Mouse (Mus musculus): ENCODE measurements around the gene Tomm22.
"Not testable (repeated sequence)": the region's sequence is repeated elsewhere in the genome, so short reads cannot be mapped to it uniquely, and the experiment has no call there.

Gene Tomm22

DNA sequence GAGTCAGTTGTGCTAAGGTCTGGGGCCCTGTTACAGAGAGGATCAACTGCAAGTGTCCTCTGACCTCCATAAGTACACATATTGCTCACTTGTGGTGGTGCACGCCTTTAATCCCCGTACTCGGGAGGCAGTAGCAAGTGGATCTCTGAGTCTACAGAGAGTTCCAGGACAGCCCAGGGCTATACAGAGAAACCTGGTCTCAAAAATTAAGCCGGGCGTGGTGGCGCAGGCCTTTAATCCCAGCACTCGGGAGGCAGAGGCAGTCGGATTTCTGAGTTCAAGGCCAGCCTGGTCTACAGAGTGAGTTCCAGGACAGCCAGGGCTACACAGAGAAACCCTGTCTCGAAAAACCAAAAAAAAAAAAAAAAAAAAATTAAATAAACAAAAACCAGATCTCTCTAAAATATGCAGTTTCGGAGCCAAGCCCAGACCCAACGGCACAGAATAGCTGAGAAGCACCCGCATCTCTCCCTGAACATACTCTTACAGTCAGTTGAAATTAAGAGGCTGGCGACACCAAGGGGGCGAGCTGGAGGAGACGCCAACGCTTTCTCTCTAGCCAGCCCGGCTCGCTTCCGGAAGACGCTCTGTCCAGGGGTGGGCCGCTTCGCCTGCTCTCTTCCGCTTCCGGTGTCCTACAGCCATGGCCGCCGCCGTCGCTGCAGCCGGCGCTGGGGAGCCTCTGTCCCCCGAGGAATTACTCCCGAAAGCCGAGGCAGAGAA is at the start of gene Tomm22:
Gene Tomm22 (plus strand): TSS at position 613 of the 723 bp plus-strand sequence.
- peak; percentile 89 for DNase-seq (ENCODE audit: low spot score)

DNA sequence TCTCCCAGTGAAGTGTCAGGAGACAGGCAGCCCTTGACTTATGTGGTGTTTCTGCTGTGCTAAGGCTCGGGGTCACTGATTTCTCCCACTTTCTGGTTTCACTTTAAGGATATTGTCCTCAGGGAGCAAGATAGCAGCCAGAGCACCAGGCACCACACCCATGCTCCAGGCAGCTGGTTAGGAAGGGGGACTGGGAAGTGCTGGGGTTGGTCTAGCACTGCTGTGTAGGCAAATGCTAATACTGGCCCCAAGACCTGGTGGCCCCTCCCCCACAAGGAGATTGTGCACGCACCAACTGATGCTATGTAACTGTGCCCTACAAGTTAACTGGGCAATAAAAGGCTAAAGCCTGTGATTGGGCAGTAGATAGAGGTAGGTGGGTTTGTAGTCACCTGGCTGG is 40.2 kb upstream of the Tomm22 start:
- DNase-seq (ENCODE audit: low spot score): no peak

DNA sequence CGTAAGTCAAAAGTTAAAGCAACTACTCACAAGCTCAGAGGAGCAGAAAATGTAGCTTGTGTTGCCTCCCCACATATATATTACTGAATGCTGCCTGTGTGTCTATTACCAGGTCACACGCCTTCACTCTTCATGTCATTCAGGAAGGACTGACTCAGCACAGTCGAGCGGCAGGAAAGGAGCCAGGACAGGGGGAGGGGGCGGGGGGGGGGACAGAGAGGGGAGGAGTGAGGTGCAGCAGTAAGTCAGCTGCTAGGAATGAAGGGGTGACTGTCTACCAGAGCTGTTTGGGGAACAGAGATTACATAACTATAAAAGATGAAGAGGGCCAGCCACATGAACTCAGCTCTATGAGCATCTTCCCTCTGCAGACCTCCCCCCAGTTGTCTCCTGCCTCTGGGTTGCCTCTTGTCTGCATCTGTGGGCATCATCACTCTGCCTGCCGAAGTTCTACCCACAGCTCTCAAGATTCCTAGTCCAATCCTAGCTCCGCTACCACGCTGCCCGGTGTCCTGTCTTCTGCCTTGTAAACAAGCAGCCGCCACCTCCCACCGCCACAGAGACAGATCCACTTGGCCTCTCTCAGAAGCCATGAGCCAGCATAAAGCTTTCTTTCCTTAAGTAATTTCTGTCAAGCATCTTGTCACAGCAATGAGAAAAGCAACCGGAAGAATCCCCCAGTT is 29.4 kb upstream of the Tomm22 start:
- DNase-seq (ENCODE audit: low spot score): no peak

DNA sequence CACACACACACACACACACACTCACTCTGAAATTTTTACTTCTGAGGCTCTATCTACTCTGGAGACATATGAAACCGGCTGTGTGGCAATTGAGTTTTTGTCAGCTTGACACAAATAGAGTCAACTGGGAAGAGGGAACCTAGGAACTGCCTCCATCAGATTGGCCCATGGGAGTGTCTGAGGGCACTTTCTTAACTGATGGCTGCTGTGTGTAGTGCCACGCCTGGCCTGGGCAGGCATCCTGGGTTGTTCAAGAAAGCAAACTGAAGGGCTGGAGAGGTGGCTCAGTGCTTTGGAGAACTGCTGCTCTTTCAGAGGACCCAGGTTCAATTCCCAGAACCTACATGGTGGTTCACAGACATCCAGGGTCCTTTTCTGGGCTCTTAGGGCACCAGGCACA is 25.2 kb upstream of the Tomm22 start:
- no peak for DNase-seq (ENCODE audit: low spot score)

DNA sequence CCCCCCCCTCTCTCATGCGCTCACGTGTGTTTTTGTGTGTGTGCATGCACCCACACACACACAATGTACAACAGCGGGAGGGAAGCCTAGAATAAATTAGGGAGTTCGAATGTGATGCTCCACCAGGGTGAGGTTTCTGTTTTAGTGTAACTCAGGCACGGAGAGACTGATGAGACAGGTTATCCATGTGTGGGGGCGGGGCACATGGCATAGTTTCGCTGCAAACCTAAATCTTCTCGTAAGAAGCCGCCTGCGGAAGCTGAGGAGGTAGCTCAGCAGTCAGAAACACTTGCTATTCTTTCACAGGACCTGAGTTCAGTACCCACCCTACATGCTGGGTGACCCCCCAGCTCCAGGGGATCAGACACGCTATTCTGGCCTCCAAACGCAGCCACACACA is 22.5 kb upstream of the Tomm22 start:
- no peak for DNase-seq (ENCODE audit: low spot score)

DNA sequence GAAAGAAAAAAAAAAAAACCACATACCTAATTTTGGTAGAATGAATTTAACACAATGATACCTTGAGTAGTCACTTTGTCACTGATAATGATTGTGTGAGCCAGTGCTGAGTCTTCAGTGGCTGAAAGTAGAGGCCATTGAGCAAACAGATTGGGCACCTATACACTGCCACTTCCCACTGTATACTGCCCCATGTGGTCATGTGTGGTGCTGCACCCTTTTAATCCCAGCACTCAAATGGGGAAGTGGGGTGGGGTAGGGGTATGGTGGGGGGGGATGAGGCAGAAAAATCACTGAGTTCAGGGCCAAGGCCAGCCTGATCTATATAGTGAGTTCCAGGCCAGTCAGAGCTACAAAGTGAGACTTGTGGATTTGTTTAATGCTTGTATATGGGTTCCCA is 20.1 kb upstream of the Tomm22 start:
- no peak for DNase-seq (ENCODE audit: low spot score)

DNA sequence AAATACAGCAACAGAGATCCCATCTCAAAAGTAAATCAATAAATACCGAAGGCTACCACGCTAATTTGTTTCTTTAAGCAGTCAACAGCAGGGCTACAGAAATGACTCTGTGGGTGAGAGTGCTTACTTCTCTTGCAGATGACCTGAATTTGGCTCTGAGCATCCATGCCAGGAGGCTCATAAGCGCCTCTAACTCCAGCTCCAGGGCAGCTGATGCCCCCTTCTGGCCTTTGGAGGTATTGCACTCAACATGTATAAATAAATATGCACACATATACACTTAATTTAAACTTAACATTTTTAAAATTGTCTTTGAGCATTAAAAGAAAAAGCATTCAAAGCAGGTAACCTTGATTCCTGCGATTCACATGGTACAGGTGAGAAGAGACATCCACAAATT is 19.2 kb upstream of the Tomm22 start:
- no peak for DNase-seq (ENCODE audit: low spot score)

DNA sequence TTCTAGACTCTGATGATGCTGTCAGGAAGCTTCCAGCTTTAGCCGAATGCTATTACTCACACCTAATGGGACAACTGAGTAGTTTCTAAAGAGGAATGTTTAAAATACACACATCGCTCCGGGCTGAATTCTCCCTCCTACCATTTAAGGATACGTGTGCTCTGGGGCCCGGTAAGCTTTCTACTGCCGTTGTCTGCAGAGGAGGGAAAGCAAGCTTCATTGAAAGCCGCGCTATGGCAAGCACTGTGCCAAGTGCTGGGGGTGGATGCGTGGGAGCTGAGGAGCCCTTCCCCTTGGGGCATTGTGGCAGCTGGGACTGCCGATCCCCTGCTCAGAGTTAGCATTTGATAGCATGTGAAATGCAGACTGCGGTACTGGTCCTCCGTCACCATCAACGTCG is 14.2 kb upstream of the Tomm22 start:
- DNase-seq (ENCODE audit: low spot score): no peak

DNA sequence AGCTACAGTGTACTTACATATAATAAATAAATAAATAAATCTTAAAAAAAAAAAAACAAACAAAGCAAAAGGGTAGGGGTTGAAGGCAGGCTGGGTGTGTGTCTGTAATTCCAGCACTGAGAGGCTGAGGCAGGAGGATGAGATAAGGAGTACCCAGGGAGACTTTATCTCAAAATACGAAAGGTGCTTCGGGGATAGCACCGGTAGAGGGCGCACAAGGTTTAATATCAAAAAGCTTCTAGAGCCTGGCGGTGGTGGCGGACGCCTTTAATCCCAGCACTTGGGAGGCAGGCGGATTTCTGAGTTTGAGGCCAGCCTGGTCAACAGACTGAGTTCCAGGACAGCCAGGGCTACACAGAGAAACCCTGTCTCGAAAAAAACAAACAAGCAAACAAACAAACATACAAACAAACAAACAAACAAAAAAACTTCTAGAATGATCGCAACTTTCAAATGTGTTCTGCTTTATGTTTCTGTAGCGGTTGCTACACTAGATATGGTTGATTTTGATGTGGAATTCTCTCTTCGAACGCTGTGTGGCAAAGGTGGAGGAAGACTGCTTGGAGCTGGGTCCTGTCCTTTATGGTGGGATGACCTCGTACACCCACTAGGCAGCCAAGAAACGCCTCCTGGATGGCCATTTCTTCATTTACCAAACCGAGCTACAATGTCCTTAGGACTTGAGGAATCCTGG is 12.7 kb upstream of the Tomm22 start:
- peak; percentile 77 for DNase-seq (ENCODE audit: low spot score)

DNA sequence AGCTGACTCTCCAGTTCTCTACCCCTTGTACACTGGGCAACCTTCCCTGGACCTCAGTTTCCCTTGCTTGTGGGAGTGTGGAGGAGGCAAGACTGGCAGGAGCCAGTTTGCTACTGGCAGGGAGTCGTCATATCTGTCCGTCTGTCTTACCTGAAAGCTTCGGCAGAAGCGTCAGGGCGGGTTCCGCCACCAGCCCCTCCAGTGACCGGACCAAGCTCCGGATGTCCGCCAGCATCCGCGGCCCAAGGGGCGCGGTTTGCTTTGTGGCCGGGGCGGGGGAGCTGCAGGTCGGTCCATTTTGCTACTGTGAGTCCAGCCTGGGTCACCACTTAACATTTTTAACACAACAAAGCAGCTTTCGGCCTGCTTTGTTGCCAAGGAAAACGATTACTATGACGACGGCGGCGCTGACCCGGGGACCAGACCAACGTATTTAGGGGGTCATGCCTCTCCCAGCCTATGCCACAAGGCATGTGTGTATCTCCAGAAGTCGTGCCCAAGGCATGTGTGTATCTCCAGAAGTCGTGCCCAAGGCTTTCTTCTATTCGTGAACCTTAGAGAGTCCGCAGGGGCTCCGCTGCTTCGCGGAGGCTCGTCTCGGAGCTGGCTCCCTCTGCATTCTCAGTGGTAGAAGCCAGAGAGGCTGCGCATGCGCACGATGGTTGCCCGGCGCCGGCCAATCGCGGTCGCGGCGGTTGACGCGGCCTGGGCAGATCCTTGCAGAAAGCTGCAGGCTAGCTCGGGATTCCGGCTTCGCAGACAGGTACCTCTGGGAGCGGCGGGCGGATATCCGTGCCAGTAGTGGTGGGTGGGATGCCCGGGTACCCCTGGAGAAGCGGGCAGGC is 11.9 kb upstream of the Tomm22 start, which contains the start of the genes Fam227a and Cby1:
Gene Fam227a (minus strand): TSS at position 426 of the 845 bp plus-strand sequence.
Gene Cby1 (plus strand): TSS at position 669 of the 845 bp plus-strand sequence.
- peak; percentile 96 for DNase-seq (ENCODE audit: low spot score)

DNA sequence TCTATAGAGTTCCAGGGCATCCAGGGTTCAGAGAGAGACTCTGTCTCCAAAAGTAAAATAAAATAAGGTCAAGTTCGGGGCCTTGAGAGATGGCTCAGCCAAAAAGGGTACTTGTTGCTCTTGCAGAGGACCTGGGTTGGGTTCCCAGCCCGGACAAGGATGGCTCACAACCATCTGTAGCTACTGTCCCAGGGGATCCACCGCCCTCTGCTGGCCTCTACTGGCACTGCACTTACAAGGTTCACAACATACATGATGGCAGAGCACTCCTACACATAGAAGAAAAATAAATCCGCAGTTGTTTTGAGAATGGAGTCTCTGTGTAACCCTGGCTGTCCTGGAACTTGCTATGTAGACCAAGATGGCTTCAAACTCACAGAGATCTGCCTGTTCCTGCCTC is 8.8 kb upstream of the Tomm22 start:
- DNase-seq (ENCODE audit: low spot score): no peak

DNA sequence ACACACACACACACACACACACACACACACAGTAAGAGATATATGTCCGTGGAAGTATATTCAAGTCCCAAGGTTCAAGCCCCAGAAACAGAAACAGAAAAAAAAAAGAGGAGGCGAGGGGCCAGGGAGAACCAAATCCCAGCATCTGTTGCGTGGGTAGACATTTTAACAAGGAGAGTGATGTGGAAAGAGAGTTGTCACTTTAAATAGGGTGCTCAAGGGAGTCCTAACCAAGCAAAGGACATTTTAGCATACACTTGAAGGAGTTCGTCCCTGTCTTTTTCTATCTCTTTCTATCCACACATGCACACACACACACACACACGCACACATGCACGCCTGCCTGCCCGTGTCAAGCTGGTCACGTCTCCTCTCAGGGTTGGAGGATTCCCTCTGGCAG is 6.0 kb upstream of the Tomm22 start:
- DNase-seq (ENCODE audit: low spot score): no peak

DNA sequence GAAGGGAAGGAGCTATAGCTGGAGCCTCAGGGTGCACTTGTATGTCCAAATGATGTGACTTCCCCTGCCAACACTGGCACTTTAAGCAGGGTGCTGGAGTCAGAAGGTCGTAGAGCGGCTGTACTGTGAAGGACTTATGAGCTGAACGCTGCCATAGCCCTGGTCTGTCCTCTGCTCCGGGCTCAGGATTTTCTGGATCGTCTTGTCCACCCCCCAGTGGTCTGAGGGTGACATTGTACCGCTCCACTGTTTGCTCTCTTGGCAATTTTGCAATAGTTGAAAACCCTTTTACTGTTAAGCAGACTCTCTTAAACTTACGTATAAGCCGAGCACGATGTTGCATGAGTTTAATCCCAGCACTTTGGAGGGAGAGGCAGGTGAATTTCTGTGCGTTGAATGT is 1.5 kb upstream of the Tomm22 start:
- DNase-seq (ENCODE audit: low spot score): peak; percentile 17

DNA sequence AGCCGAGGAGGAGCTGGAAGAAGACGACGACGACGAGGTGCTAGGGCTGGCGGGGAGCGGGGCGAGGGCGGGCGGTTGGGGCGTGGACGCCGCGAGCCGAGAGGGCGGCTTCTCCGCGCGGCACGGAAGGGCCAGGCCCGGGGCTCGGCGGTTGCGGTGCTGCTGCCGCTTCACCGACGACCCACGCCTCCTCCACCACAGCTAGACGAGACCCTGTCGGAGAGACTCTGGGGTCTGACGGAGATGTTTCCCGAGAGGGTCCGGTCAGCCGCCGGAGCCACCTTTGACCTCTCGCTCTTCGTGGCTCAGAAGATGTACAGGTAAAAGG is 275 bp downstream of the Tomm22 start:
- DNase-seq (ENCODE audit: low spot score): no peak

DNA sequence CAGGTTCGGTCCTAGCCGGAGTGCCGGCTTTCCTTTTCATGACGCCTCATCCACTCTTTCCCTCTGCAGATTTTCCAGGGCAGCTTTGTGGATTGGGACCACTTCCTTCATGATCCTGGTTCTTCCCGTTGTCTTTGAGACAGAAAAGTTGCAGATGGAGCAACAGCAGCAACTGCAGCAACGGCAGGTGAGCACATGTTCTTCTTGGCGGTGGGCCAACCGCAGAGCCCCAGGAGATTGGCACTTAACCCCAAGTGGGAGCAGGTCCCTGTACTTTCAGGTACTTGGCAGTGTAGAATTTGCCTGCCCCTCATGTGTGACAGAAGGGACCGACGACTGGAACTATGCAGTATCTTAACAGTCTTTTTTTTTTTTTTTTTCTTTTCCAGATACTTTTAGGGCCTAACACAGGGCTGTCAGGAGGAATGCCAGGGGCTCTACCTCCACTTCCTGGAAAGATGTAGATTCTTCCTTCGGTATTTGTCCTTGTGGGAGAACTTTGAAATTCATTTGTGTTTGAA is 1.2 kb downstream of the Tomm22 start:
- not testable (repeated sequence) for DNase-seq (ENCODE audit: low spot score)

DNA sequence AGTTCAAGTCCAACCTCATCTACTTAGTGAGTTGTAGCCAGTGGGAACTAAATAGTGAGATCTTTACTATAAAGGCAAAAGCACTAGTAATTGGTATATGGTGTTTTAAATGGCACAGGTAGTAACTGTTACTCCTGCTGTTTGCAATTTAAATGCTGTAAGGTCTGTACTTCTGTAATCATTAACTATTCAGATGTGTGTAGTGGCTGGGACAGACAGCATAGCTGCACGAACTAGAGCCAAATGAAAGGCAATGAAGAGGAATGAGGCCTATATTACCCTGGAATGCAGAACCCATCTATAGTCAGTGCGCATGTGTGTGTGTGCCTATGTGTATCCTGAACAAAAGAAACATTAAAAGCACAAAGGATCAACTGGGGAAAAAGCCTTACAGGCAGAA is 7.3 kb downstream of the Tomm22 start:
- DNase-seq (ENCODE audit: low spot score): no peak

DNA sequence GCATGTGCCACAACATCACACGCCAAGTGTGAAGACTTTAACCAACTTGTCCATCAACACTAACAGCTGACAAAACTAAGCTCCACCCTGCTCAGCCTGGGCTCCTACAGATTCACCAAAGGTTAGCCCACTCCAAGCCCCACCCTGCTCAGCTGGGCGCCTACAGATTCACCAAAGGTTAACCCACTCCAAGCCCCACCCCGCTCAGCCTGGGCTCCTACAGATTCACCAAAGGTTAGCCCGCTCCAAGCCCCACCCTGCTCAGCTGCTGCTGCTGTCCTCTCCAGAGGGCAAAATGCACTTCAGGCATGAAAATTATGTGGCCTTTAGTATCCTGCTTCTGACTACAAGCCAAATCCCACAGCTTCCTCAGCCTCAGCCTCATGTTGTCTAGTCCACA is 11.3 kb downstream of the Tomm22 start:
- no peak for DNase-seq (ENCODE audit: low spot score)

DNA sequence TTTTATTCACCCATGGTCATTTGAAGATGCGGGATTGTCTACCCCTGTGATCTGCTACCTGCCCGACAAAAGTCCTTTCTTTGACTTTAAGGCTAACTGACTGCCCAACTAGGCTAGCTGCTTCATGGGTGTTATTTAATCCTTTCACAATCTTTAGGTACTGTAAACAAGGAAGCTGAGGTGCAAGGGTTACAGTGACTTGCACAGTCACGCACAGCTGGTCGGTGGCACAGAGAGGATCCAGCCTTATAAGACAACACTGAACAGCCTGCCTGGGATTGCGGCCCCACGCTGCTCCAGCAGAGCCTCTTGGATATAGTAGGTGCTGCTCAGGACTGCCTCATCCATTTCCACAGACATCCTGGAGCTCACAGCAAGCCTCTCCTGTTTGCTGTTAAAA is 12.5 kb downstream of the Tomm22 start:
- DNase-seq (ENCODE audit: low spot score): no peak

DNA sequence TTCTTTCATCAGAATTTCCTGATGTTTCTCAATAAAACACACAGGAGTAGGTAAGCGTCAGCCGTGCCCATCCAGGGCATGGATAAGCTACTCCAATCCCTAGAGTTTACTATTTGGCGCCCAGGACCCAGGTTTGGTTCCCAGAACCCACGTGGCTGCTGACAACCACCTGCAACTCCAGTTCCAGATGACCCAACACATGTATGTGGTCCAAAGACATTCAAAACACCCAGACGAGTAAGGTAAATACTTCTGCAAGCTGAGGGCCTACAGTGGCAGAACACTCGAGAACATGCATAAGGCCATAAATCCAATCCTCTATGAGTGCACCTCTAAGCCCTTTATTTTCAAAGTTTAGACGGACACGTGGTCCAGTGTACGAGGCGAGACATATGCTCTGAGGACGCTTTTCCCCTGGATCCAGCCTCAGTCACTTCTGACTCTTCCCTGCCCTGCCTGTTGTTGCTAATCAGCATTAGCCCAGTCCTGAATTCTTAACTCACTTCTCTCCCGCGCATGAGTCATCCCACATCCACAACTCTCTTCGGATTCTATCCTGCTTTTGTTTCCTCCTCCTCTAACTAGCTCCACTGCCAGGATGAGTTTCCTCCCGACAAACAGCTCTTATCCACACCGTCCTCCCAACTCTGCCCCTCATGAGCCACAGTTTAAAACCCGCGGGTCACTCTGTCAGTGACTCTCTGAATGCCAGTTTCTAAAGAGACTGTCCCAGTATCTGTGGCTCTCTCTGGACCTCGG is 13.2 kb downstream of the Tomm22 start:
- DNase-seq (ENCODE audit: low spot score): no peak

DNA sequence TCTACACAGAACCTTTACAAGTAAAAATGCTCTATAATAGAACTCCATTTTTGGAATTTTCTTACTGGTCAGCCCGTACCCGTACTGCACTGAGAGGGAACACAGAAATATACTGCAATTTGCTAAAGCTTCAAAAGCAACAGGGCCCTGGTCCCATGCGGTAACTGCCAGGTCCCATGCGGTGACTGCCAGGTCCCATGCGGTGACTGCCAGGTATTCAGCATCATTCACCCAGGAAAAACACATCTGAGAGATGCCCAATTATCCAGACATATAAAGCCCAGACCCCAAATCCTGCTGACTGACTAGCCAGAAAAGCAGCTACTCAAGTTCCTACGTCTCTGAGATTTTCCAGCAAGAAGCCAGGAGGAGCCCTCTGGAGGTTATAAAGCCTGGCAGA is 14.0 kb downstream of the Tomm22 start:
- DNase-seq (ENCODE audit: low spot score): no peak

DNA sequence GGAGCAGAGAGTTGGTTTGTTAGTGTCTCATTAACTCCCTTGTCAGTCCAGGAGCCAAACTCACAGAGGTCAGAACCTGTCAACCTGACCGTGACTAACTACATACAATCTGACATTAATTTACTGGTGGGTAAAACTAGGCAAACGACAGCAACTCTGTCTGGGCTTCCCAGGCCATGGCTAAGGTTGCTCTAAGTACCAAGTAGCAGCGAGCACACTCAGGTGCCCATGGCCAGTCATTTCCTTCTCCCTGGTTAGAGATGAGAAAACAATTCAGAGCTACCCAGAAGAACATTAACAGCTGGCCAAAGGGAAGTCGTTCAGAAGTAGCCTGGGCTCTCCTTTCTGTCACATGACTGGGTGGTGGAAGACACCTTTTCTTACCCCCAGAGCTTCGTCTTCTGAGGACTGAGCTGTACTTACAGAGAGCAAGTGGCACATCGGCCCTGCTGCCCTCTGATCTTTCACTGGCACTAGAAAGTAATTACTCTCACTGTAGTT is 14.5 kb downstream of the Tomm22 start:
- DNase-seq (ENCODE audit: low spot score): no peak

Measured in ovary, postnatal 36 days (tissue).